Mouse (Mus musculus): Measurements from ENCODE around the gene Utp14a. TPM values are rescaled to one million over a fixed set of nuclear protein-coding genes. Genes with fewer than 3 reads are reported as not detected.
A peak's percentile ranks its signal among the peaks of the same experiment; 100 is the strongest.
"Not testable (repeated sequence)": the region's sequence is repeated elsewhere in the genome, so short reads cannot be mapped to it uniquely, and the experiment has no call there.

The Utp14a gene
- 37.3 to 41.0 TPM (median 40.2 TPM) in 3 replicates for total RNA-seq (2017)

DNA sequence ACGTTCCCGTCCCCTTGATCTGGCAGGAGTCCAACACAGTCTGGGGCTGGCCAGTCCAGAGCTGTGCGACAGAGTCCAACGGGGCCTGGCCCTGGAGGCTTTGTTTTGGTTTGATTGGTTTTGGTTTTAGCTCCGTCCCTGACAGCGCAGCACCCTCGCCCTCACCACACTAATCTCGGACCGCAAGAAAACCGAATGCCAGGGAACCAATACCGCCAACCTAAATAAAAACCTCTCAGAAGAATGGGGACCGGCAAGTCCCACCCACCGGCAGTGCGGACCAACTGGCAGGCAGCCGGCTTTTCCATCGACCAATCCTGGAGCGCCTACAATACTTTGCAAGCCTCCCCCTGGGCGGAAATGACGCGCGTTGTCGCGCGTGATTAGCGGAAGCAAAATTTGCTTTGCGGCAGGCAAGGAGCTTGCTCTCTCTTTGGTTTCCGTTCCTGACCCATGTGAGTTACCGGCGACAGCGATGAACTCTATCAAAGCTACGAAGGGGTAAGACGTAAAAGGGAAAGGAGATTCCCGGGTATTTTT lies at the start of gene Utp14a:
TSS of gene Utp14a (plus strand) at position 395 of the 540 bp plus-strand sequence.
- ATAC-seq (replicated peaks; ENCODE audit: insufficient number of reproducible peaks, low FRiP score, low TSS enrichment, poor library complexity, severe bottlenecking): peak; percentile 98

DNA sequence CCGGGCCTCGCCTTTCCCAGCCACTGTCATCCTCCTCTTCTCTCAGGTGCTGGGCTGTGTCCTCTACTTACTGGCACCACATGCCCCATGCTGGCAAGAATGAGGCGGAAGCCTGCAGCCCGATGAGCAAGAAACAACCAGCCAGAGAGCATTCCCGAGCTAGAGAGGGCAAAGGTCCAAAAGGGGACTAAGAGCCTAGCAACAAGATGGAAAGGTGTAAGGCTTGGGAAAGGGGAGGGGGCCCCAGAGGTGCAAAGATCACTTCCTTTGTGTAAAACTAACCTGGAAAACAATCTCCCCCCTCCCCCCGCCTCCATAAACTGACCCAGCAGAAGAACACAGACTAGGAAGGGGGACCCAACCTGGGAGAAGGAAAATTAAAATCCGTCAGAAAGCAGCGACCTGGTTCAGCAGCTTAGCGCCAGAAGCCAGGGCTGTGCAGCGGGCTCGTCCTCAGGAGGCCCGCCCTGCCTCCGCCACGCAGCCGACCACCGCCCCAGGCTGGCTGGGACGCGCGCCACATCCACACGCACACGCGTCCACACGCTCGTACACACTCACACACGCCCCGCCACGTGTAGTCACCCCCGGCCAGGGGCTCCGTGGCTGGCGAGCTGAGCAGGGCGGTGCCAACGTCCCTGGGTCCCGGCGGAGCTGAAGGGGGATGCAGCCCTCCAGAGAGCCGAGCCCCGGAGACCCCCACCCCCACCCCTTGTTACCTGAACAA lies 48.7 kb upstream of the Utp14a start:
- peak; percentile 21; the same call in 1 of the 2 replicates for ATAC-seq (replicated peaks; ENCODE audit: insufficient number of reproducible peaks, low FRiP score, low TSS enrichment, poor library complexity, severe bottlenecking)

DNA sequence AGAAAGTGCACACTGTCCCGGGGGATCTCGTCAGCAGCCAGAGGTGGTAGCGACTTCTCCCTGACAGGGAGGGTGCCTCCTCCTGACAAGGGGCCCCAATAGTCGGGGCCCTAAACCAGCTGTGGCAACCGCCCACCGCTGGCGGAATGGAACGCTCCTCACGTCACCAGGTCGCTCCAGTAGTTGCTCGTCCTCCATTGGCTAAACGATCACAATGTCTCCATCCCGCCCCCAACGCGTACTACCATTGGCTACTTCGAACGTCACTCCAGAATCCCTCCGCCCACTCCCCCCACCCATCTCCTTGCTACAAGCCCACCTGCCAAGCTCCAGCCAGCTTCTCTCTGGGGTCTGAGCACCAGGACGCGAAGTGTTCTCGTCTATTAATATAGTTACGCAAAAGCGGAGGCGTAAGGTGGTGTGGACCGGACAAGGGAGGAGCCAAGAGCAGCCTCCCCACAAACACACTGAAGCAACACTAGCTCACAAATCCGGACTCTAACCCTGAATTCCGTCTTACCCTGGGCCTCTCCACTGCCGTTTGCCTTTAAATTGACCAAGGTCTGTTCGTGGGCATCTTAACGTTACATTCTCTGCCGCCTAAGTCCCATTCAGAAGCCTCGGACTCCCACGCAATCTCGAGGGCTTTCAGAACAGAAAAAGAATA lies 48.0 kb upstream of the Utp14a start, which contains the start of gene Zdhhc9:
TSS of gene Zdhhc9 (minus strand) at position 360 of the 667 bp plus-strand sequence.
- peak; percentile 99 for ATAC-seq (replicated peaks; ENCODE audit: insufficient number of reproducible peaks, low FRiP score, low TSS enrichment, poor library complexity, severe bottlenecking)

DNA sequence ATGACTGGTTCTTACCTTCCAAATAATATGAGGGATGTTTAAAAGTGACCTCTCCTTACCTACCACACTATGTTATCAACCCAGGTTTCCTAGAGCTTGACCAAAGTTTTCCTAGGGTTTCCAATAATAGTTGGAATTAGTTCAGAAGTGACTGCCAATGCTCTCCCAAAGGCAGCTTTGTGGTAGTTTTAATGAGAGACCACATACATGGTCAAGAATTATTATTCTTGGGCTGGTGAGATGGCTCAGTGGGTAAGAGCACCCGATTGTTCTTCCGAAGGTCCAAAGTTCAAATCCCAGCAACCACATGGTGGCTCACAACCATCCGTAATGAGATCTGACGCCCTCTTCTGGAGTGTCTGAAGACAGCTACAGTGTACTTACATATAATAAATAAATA lies 46.9 kb upstream of the Utp14a start:
- ATAC-seq (replicated peaks; ENCODE audit: insufficient number of reproducible peaks, low FRiP score, low TSS enrichment, poor library complexity, severe bottlenecking): not testable (repeated sequence)

DNA sequence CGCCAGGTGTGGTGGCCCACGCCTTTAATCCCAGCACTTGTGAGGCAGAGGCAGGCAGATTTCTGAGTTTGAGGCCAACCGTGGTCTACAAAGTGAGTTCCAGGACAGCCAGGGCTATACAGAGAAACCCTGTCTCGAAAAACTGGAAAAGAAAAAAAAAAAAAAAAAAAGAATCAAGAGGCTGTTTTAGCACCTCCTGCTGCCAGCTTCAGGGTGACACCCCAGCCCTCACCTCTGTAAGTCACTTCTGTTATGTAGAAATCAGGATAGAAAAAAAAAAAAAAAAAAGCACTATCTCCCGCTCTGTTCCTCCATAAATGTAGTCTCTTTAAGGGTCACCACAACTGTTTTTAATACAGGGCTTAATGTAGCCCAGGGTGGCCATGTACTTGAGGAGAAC lies 37.2 kb upstream of the Utp14a start:
- ATAC-seq (replicated peaks; ENCODE audit: insufficient number of reproducible peaks, low FRiP score, low TSS enrichment, poor library complexity, severe bottlenecking): no peak

DNA sequence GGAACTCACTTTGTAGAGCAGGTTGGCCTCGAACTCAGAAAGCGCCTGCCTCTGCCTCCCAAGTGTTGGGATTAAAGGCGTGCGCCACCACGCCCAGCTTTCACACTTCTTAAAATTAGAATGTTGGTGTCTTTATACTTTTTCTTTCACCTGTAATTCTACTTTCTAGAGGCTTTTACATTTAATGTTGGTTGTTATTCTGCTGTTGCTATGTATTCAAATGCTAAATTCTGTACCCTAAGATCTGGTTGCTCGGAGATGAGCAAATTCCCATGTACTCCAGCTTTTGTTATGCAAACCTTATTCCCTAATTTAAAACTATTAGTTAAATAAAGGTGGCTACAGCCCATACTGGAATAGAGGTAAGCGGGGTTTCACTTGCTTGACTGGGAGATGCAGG lies 34.0 kb upstream of the Utp14a start:
- ATAC-seq (replicated peaks; ENCODE audit: insufficient number of reproducible peaks, low FRiP score, low TSS enrichment, poor library complexity, severe bottlenecking): no peak

DNA sequence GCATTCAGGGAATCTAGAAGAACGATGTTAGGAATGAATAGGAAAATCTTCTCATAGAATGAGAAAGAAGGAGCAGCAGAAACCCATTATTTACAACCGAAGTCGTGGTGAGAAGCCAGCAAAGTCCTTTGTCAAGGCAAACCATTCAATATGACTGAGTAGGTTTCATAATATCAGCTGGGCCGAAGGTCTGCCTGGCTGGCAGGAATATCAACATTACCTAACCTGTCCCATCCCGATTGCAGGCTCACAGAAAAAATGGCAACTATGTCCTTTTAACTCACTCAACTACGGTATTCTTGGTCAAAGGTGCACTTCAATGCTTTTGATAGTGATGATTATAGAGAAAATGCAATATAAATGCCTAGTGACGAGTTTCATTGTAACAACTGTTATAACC lies 30.4 kb upstream of the Utp14a start:
- ATAC-seq (replicated peaks; ENCODE audit: insufficient number of reproducible peaks, low FRiP score, low TSS enrichment, poor library complexity, severe bottlenecking): no peak

DNA sequence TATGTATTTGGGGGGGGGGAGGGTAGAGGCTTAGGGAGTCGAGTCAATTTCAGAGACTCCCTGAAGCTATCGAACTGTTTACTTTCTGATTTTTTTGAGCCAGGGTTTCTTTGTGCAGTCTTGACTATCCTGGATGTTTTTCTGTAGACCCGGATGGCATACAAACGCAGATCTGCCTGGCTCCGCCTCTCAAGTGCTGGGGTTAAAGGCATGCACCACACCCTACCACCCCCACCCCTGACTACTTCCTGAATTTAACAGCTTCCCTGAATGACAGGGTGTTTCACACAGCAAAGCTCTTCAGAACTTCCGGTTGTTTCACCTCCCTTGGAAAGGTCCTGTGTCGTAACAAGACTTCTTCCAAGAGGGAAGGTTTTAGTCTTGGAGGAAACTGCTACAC lies 22.2 kb upstream of the Utp14a start:
- ATAC-seq (replicated peaks; ENCODE audit: insufficient number of reproducible peaks, low FRiP score, low TSS enrichment, poor library complexity, severe bottlenecking): peak; percentile 91

DNA sequence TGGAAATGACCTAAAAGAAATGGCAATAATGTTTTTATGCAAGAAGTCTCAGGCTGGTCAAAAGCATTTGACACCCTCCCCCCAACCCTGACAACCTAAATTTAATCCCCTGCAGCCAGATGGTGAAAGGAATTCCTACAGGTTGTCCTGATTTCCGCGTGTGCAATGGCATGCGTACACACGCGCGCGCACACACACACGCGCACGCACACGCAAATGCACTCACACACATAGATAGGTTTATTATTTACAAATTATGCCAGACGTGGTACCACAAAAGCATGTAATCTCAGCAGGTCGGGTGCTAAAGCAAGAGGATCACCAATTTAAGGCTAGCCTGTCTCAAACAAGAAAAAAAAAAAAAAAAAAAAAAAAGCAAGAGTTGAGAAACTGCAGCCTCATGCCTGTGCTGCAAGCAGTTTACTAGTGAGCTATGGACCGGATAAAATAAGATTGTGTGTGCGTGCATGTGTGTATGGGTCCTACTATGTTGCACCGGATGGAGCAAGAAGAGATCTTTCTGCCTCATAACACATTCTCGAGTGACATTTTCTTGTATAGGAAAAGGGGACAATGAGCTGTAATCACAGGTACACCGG lies 733 bp upstream of the Utp14a start:
- no peak; the same call in 1 of the 2 replicates for ATAC-seq (replicated peaks; ENCODE audit: insufficient number of reproducible peaks, low FRiP score, low TSS enrichment, poor library complexity, severe bottlenecking)

DNA sequence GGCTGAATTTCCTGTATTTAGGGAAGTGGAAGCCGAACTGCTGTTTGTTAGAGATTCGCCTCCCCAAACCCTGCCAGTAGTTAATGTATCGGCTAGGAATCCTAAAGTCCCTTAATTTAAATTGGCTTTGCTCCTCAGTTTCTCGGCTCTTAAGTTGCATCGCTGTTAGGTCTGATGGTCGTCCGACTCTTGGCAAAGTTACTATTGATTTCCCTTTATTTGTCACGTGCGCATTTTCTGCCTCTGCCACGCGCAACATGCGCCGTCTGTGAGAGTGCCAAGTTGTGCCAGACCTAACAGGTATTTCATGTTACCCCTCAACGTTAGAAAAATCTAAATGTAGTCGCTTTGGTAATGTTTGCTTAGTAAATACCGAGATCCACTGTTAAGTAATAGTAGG lies 349 bp downstream of the Utp14a start:
- no peak for ATAC-seq (replicated peaks; ENCODE audit: insufficient number of reproducible peaks, low FRiP score, low TSS enrichment, poor library complexity, severe bottlenecking)

DNA sequence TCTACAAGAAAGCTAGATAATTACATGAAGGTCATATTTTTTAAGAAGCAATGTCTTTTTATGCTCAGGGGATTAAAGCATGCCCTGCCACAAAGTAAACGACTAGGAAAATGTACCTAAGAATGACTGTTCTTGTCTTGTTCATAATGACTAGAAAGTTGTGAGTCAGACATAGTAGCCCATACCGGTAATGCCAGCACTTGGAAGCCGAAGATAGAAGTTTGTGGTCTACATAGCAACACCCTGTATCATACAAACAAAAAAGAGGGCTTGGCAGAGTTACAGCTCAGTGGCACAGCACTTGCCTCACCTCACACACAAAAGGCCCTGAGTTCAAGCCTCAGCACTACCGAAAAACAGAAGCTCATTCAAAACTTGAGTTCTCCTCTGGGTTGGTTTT lies 15.0 kb downstream of the Utp14a start:
- ATAC-seq (replicated peaks; ENCODE audit: insufficient number of reproducible peaks, low FRiP score, low TSS enrichment, poor library complexity, severe bottlenecking): no peak

DNA sequence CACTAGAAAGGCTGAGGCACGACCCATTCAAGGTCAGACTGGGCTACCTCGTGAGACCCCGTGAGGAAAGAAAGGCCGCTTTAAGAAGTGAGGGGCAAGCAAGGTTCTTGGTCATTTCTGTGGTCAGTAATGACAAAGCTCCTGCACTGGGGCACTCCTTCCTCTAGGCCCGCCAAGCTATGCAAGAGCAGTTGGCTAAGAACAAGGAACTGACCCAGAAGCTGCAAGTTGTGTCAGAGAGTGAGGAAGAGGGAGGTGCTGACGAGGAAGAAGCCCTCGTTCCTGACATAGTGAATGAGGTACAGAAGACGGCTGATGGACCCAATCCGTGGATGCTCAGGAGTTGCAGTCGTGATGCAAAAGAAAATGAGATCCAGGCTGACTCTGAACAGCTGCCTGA lies 18.0 kb downstream of the Utp14a start:
- peak; percentile 61 for ATAC-seq (replicated peaks; ENCODE audit: insufficient number of reproducible peaks, low FRiP score, low TSS enrichment, poor library complexity, severe bottlenecking)

DNA sequence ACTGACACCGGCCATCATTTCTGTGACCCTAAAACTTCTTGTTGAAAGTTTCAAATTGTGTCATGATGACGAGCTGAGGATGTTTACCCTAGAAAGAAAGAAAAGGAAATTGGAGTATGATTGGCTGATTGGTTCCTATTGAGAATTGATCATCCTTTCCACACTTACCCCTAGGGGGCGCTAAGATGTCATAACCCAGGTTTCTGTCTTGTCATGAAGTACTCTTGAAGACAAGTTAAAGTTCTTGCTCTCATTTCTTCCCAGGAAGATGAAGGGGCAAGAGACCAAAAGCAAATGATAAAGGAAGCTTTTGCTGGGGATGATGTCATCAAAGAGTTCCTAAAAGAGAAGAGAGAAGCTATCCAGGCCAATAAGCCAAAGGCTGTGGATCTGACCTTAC lies 21.4 kb downstream of the Utp14a start:
- no peak; the same call in 1 of the 2 replicates for ATAC-seq (replicated peaks; ENCODE audit: insufficient number of reproducible peaks, low FRiP score, low TSS enrichment, poor library complexity, severe bottlenecking)

DNA sequence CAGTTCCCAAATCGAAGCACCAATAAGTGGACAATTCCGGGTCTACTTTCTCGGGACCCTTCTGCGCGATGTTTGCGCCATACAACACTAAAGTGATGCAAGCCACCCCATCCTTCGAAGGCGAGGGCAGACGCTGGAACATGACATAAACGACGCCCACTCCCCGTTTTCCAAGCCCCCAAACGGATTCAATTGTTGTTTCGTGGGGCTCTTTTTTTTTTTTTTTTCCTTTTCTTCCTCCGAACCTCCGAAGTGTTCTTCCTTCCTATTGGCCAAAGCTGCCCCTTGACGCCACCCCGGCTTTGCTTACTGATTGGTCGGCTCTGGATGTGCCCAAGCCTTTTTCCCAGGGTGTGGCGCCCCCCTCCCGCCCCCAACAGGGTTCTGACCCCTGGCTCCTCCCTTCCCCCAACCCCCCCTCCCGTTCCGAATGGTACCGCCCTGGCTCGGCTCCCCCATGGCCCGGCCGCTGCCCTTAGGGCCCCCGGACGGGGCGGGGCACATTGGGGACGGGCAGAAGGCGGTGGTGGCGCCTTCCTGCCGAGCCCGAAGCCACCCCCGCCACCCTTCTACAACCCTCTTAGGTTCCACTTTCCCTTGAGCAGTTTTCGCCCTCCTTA lies 27.8 kb downstream of the Utp14a start:
- ATAC-seq (replicated peaks; ENCODE audit: insufficient number of reproducible peaks, low FRiP score, low TSS enrichment, poor library complexity, severe bottlenecking): peak; percentile 77

DNA sequence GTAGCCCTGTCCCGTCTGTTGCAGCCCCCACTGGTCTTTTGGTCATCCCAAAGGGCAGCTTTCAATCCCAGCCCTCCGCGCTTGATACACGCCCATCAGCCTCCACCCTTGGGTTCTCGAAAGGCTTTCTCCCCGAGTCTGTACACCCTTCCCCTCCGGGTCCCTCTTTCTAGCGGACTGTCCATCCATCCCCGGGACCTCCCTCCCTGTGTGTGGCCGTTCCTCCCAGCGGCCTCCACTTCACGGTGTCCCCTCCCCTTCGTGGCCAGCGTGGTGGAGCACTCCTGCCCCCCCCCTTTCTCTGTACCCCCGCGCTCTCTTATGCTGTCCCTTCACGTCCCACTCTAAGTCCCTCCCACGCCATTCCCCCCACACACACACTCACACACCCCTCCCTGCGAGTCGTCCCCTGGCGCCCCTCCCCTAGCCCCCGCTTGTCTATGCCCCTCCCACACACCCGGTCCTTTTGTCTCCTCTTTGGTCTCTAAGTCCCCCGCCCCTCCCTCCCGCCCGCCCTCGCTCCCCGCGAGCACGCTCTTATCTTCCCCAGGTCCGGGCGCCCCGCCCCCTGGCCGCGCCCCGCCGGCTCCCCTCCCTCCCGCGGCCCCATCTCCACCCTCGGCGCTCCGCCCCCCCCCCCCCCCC lies 28.5 kb downstream of the Utp14a start:
- ATAC-seq (replicated peaks; ENCODE audit: insufficient number of reproducible peaks, low FRiP score, low TSS enrichment, poor library complexity, severe bottlenecking): peak; percentile 60

DNA sequence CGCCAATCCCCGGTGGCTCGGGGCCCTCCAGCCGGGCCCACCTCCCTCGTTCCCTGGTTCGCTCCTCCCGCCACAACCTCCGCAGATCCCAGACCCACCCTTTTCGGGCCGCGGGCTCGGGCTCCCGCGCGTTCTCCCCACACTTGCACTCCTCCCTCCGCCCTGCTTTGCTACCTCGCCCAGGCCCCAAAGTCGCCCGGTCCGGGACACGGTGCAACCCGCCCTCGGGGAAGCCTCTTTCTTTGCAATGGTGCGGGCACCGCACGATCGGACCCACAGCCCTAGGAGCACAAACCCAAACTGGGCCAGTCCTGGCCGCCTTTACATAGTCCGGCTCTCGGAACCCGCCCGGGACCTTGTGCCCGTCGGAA lies 29.0 kb downstream of the Utp14a start:
- ATAC-seq (replicated peaks; ENCODE audit: insufficient number of reproducible peaks, low FRiP score, low TSS enrichment, poor library complexity, severe bottlenecking): no peak

DNA sequence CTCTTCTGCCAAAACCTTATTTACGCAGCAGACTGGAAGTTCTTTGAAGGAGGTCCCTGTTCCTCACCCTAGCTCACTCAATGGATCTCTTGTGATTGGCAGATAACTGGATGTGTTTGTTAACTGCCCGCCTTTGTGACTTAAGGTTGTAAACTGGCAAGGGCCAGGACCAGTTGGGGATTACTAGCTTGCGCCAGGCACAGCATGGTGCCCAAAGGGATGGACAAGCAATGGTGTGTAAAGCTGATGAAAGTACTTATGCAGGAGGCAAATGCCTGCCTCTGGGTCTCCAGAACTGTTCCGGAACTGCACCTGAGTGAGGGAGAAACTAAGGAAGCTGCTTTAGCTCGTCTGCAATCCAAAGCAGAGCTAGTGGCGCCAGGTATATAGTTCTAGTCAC lies 29.8 kb downstream of the Utp14a start:
- no peak for ATAC-seq (replicated peaks; ENCODE audit: insufficient number of reproducible peaks, low FRiP score, low TSS enrichment, poor library complexity, severe bottlenecking)

DNA sequence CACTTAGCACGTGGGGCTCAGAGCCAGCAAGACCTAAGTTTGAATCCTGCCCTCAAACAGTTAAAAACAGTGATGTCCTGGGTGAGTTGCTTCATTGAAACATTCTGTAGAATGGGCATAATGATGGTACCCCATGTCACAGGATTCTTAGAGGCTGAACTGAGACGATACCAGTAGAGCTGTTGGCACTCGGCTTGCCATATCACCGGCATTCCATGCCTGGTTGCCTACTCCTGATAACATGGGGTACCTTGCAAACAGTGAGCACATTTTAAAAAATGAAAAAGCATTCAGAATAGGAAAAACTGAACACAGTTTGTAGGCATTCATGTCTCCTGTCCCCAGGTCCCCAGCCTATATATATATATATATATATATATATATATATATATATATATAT lies 31.3 kb downstream of the Utp14a start:
- ATAC-seq (replicated peaks; ENCODE audit: insufficient number of reproducible peaks, low FRiP score, low TSS enrichment, poor library complexity, severe bottlenecking): no peak

DNA sequence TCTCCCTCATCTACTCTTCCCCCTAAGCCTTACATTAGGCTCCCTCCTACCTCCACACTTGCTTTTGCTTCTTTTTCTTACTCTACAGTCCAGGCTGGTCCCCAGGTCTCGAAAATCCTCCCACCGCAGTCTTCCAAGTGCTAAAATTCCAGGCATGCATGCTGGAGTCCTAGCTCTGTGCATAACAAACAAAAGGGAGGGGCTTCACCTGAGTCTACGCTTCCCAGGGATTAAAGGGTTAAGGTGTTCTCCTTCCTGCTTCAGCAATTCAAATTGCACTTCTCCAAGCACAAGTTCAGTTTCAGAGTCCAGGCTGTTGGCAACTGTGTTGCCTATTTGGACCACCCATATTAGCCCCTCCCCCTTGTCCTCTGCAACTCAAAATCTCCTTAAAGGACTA lies 34.8 kb downstream of the Utp14a start:
- ATAC-seq (replicated peaks; ENCODE audit: insufficient number of reproducible peaks, low FRiP score, low TSS enrichment, poor library complexity, severe bottlenecking): no peak
